Mouse (Mus musculus) T-helper 2 cell (primary cell): ENCODE measurements around the gene Iars.

Experiments
- in situ Hi-C: fragments of 300-600 bp; cut with MboI, MseI; formaldehyde crosslinking; loops from one replicate; pipeline ENCODE4 v1.15.1; 2025; ENCODE audit warnings: high pct_unique_total_duplicates

The Iars gene

DNA sequence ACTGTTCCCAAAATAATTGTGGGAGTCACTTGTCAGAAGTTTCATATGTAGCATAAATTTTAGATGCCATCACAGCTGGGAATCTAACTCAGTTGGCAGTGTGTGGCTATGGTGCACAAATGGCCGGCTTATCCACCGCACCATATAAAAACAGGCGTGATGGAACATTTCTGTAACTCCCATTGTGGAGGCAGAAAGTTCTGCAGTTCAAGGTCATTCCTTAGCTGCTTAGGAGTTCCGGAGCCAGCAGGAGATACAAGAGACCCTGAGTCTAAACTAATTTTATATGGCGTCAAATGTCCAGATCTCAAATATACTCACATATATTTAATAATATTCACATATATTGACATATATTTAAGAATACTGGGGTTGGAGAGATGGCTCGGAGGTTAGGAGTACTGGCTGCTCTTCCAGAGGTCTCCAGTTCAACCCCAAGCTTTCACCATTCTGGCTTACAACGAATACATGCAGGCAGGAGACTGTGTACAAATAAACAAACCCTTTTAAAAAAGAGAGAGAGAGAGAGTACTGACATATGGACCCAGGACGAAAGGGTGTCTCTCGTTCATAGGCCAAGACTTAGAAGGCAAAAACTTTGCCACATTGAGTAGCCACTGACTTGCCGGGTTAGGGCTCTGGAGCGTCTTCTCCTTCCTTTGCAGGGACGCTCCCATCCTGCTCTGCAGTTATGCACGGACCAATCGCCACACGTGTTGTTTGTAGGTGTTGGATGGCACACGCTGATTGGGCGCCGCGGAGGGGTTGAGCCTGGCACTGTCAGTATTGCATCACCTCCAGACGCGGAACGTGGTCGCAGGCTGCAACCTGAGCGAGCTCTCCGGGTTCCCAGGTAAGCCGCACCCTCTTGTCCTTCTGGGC lies at the start of gene Iars:
Iars (plus strand) TSS at position 750 of the 882 bp plus-strand sequence.
- in situ Hi-C loops: loop anchor here (10.0 kb wide), 1 partner anchor 1703 kb away; no protein-coding TSS in a partner anchor

DNA sequence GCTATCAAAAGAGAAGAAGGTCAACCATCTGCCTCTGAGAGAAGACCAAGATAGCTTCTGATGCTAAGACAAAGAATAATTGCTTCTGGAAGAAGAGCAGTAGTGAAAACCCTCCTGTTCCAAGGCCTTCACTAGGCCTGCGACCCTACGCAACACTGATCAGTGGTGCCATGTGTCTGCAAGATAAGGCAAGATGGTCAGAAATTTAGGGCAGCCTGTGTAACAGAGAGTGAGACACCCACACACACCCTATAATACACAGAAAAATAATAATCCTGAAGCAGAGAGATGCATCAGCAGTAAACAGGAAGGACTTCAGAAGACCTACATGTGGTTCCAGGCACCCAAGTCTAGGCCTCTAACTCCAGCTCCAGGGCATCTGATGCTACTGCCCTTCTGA lies 41.9 kb upstream of the Iars start:
- in situ Hi-C loops: loop anchor here (5.0 kb wide), 1 partner anchor 193 kb away; no protein-coding TSS in a partner anchor

DNA sequence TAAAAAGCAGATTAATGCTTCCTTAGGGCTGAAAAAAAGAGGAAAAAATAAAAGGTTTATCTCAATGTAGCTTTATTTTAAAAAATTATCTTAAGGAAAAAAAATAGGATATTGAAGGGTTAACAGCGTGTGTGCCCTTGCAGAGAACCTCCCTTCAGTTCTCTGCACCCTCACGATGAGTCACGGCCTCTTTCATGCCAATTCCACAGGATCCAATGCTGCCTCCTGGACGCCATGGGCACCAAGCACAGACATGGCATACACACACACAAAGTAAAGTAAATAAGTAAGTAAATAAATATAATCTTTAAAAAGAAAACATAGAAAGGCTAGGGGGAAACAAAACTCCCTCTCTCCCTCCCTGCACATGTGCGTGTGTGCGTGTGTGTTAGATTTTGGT lies 39.2 kb upstream of the Iars start:
- in situ Hi-C loops: no loop called here

DNA sequence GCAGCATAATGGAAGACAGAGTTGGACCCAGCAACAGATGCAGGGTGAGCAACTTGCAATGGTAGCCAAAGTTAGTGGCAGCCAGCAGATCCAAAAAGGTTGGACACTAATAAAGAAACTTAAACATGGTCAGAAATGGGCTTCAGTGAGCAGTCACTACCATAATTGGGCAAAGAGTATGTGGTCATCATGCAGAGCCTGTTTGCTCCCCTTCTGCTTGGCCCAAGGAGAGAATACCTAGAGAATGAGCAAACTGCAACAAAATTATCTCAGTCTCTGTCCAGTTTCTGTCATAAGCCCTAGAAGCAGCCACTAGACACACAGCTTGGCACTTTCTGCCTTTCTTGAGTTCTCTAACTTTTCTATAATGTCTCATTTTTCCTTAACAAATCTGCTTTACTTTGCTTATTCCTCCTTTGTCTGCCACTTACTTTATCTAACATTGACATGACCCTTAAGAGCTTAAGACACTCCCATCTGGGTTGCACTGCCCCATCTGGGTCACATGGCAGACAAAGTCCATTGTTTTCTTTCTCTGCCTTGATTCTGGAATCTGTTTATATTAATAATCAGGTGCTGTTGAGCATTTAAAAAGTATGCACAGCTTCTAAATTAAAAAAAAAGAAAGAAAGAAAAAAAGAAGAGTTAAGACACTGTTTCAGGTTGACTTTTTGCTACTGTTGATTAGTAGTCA lies 38.1 kb upstream of the Iars start:
- in situ Hi-C loops: no loop called here

DNA sequence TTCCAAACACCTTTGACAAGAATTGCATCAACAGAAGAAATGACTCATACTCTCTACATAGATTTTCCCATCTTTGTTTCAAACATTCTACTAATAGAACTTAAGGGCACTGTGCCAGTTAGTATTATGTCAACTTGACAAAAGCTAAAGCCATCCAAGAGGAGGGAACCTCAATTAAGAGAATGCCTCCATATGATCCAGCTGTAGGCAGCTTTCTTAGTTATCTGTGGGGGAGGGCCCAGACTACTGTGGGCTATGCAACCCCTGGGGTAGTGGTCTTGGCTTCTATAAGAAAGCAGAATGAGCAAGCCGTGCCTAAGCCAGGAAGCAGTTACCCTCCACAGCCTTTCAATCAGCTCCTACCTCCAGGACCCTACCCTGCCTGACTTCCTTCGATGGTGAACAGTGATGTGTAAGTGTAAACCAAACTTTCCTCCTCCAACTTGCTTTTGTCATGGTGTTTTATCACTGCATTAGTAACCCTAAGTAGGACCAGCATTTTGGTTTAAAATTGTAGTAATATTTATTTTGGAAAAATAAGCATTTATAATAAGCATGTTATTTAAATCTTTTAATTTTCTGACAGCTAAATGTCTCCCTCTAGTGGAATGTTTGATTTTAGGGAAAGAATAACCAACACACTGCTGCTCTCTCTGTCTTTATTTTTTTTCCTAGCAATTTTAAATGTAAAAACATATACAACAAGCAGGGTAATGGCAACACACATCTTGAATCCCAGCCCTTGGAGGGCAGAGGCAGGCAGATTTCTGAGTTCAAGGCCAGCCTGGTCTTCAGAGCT lies 37.0 kb upstream of the Iars start:
- in situ Hi-C loops: no loop called here

DNA sequence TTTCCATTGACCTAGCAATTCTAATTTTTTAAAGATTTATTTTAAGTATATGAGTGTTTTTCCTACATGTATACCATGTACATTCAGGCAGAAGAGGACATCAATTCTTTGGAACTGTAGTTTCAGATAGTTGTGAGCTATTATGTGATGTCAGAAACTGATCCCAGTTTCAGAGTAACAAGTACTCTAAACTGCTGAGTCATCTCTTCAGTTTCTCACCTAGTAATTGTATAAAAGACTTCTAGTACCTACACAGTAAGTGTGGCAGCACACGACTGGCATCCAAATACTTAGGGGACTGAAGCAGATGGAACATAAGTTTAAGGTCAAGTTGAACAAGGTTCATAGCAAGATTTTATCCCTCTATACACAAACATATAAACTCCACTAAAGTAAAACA lies 35.9 kb upstream of the Iars start:
- in situ Hi-C loops: no loop called here

DNA sequence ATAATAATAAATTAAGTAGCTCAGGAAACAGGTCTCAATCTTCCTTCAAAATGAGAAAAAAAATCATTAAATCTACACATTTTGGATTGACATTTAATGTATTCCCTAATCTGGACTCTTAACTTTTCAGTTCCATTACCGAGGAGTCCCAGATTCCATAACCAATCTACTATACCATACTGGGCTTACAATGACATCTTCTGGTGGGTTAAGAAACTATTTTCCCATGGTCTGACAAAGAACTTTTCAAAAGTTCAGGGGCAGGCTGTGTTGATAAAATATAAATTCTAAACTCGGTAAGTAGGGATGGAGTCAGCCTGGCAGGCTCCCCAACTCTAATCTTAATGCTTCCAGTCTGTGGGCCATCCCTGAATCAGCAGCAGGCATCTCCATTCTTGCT lies 30.8 kb upstream of the Iars start:
- in situ Hi-C loops: loop anchor here (10.0 to 25.0 kb wide), 2 partner anchors 226 to 764 kb away; partner anchors contain the start of gene Ippk

DNA sequence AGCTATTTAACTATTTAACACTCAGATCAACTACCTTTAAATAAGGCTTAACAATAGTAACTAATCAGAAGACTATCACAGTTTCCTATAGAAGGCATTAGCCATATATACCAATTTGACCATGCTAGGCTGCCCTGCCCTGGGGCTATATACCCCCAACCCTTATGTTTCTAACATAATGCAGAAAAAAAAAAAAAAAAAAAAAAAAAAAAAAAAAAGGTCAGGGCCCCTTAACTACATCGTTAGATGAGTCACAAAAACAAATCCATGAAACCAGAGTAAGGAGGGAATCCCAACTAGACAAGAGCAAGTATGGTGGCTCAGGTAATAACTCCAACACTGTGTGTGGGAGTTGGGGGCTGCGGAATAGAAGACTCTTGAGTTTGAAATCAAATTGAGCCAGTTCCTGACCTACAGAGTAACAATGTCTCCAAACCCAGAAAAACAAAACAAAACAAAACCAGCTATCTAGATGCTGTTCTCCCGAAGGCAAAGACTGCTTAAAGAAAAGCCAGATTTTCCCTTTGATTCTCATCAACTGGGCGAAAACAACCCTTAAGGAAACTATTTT lies 30.0 kb upstream of the Iars start:
- in situ Hi-C loops: loop anchor here (10.0 to 25.0 kb wide), 2 partner anchors 227 to 765 kb away; partner anchors contain the start of gene Ippk

DNA sequence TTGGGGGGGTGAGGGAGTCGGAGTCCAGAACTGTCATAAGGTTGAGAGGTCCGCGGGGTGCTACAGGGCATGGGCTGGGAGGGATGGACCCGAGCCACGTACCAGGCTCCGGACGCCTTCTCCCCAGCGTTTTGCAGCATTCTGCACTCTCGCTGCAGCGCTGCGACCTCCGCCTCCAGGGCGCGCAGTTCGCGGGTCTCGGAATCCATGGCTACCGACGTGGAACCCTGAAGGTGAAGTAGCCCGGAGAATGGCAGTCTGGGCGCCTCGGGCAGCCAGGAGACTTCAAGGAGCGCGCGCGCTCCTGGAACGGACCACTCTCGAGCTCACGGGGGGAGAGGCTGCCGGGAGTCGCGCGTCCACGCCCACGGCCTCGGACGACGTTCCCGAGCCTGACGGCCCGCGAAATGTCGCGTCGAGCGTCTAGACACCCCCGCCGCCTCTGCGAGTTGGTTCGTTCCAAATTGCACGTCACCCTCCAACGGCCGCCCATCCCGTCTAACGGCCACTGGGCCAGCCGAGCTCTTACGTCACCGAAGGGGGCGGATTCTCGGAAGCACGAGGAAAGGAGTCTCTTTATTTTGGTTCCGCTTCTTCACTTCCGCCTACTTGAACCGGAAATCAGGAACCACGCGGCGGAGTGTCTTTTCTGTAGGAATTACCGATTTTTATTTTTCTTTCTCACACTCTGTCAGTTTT lies 29.3 kb upstream of the Iars start, which contains the start of the genes Cenpp and Nol8:
Cenpp (minus strand) TSS at position 305 of the 699 bp plus-strand sequence.
Nol8 (plus strand) TSS at position 598 of the 699 bp plus-strand sequence.
- in situ Hi-C loops: loop anchor here (10.0 to 25.0 kb wide), 2 partner anchors 228 to 765 kb away; partner anchors contain the start of gene Ippk

DNA sequence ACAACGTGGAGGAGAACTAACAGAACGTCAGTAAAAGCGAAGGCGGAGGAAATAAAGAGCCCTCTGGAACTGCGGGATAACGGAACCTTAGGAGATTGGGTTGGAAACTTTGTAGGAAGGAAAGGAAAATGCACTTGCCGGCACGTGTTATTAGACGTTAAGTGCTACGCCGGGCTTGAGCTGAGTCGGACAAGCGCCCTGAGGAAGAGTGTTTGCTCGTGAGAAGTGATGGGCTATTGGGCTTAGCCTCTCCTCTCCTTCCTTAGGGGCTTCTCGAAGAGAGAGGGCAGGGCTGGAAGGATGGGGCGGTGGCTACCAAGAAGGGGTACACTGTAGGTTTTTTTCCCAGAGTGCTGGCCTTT lies 28.7 kb upstream of the Iars start:
- in situ Hi-C loops: loop anchor here (10.0 to 25.0 kb wide), 2 partner anchors 228 to 766 kb away; partner anchors contain the start of gene Ippk

DNA sequence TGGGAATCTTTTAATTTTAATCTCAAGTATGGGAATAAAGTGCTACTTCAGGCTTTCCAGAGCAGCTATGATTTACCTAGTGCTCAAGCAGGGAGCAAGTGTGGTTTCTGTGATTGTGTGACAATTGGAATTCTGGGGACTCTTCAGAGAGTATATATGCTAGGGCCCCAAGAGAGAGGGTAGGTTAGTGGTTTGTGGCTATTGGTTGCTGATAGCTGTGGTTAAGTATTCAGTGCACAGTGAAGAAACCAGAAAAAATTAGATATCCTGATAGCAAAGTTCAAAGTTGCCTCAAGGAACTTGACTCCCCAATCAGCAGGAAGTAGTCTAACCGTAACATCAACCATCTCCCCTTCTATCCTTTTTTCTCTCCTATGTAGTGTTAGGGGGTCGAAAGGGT lies 4.1 kb upstream of the Iars start:
- in situ Hi-C loops: no loop called here

DNA sequence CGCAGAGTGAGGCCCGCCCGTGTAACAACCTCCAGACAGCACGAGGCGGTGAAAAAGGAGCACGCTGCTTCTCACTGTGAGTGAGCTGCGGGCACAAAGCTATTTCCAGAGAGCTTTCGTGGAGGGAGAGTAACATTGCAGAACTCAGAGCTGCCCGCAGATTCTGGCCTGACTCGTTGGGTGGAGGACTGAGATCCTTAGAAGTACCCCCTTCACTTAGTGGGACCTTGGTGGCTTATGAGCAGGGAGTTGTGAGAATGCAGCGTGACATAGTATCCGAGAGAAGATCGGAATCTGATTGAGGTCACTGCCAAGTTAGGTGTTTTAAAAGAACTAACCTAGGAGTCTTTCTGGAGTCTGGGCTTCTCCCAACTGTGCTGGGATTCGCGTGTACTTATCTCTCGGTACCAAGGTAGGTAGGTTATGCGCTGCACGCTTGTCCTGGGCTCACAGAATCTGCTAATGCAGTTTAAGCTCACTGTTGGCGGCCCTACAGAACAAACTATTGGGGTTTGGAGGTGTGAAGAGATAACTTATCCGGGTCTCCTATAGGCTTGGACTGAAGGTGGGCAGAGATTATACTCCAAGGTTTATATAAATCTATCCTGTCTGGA lies 440 bp downstream of the Iars start:
- in situ Hi-C loops: loop anchor here (10.0 kb wide), 1 partner anchor 1702 kb away; no protein-coding TSS in a partner anchor

DNA sequence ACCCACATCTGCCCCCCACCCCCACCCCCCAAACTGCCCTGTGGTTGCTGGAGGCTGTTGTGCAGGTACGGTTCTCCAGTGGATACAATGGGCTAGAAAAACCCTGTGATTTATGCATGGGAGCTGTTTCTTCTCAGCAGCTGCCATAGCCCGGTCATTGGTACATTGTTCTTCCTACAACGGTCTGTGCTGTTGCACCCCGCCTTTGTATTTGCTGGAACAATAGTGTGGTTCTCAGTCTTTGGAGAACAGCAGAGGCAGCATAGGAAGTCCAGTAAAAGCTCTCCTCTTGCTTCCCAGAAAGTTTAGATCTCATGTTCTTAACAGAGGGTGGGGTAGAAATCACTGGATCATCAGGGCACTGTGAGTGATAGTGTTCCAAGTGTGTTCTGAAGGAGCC lies 2.4 kb downstream of the Iars start:
- in situ Hi-C loops: loop anchor here (10.0 kb wide), 1 partner anchor 1701 kb away; no protein-coding TSS in a partner anchor

DNA sequence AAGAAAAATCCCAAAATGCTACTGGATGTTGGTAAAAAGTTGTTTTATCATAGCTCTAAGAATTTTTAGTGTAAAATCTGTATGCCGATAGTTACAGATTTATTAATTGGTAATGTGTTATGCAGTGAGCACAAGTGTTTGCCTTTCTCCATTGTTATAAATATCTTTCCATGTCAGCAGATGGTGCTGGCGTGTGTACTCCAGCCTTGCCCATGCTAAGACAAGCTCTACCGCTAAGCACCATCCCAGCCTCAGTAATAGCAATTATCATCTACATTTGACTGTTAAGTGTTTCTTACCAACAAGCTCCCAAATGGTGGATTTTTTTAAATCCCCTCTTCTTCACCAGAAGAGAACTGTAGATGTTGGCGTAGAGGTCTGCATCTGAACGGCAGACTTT lies 9.2 kb downstream of the Iars start:
- in situ Hi-C loops: no loop called here

DNA sequence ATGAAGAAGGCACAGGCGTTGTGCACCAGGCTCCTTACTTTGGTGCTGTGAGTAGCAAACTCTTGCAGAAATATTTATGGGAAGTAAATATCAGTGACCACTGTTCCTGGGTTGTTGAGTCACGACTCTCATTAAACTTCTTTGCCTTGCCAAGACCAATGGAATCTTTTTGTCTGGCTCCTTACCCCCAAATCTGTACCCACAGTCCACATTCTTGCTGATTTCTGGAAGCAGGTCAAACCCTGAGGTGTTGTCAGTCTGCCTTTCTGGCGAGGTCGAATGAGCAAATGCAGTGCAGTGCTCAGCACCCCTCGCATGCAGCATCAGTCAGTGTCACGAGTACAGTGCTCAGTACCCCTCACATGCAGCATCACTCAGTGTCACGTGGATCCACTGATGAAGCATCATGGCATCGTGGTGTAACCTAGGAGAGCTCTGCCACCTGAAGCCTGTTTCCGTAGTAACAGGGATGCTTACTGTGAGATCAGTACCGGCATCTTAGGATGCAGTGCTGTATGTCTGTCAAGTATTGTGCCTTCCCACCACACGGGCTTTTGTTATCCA lies 21.4 kb downstream of the Iars start:
- in situ Hi-C loops: loop anchor here (25.0 kb wide), 1 partner anchor 791 kb away; no protein-coding TSS in a partner anchor

DNA sequence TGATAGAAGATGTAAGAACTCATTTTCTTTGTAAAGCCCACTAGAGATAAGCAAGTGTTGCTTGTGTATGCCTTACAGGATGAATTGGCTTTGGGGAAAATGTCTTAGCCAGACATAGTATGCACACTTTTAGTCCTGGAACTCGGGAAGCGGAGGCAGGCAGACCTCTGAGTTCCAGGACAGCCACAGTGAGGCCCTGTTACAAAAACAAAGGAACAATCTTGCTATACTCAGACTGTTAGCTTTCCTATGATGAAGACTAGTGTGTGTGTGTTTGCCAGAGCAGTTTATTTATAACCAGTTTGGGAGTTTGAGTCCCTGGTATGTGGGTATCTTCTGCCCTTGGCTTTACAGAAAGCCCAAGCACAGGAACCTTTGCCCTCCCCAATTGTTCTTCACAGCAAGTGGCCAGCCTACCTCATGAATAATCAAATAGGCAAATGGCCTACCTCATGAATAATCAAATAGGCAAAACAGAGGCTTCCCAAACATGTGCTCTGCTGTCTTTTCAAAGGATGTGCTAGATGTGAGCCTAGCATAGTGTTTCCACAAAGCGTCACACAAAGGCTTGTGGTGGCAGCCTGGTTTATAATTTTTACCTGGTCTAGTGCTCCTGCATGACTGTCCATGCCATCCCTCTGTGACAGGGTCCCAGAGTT lies 24.3 kb downstream of the Iars start:
- in situ Hi-C loops: loop anchor here (25.0 kb wide), 1 partner anchor 794 kb away; no protein-coding TSS in a partner anchor

DNA sequence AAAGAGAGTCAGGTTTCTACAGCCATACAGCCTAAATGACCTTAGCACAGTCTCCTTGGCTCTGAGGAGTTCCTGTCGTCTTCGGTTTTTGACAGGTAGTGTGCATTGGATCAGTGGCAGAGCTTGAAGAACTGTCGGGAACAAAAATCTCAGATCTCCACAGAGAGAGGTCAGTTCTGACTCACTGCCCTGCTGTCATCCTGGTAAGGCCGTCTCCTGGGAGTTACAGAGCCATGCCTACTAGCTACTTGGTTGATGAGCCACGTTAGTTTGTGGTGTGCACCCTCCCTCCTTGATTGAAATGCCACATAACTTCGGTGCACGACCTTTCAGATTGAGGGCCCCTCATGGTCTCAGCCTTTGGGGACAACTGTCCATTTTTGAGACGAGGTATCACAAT lies 26.4 kb downstream of the Iars start:
- in situ Hi-C loops: loop anchor here (25.0 kb wide), 1 partner anchor 796 kb away; no protein-coding TSS in a partner anchor

DNA sequence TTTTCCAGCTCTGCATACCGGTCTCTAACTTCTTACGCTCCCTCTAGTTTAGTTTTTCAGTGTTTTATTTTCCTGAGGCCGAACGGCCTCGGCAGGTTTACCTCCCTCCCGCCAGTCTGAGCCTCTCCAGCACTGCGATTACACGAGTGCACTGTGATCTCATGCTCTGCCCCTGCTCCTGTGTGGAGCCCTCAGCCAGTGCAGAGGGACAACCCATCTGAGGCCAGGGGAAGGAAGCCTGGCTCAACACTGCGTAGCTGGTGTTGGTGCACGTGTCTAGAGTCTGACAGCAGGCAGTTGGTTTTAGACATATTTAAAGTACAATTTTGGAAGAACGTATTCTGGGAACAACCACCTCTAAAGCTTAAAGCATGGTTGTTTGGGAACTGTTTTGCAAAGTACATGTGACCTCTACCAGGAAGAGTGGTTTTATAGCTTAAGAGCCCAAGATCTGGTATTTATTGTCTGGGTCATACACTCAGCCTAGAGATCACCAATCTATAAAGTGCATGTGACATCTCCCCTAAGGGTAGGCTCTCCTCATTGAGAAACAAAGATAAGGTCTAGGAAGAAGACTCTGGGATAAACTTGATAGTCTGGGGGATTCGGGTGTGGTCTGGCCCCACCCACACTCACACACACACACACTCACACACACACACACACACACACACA lies 30.3 kb downstream of the Iars start:
- in situ Hi-C loops: loop anchor here (5.0 to 25.0 kb wide), 3 partner anchors 50 to 1963 kb away; no protein-coding TSS in a partner anchor
